Comparison of ENCODE assay signal across 8 mouse cellular contexts in the genomic region with DNA sequence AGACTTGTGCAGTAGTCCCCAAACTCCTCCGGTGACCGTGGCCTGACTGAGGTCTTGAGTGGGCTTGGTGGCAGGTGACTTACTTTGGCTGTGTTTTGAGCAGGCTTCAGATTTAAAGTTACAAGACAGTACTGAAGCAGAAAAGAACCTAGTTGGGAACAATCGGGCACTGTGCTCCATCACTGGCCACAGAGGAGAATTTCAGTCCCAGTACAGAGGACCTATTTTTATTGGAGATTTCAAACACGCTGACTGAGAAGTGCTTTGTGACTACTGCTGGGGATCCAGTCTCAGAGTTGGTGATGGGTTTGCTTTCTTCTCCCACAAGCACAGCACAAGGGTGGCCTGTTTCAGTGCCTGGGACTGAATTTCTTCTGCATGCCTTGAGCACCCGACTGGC. TPM values are rescaled to one million over a fixed set of nuclear protein-coding genes. Genes with fewer than 3 reads are reported as not detected.
A peak's percentile ranks its signal among the peaks of the same experiment; 100 is the strongest.
DNase-seq lines count a peak whose midpoint lies in the region; ATAC-seq and TF ChIP-seq lines count a peak whose summit lies in the region.

No protein-coding gene starts in this region.

- H3K4me2 ChIP-seq in hindbrain, embryonic 15.5 days, result peak overlapping the region; percentile 69
- peak overlapping the region; percentile 59 for H3K4me2 ChIP-seq in midbrain, embryonic 16.5 days (ENCODE audit: low read length)
- no peak overlapping the region for H3K4me2 ChIP-seq in liver, embryonic 12.5 days

- H3K4me1 ChIP-seq in heart, embryonic 10.5 days, result no peaks in the 10 kb centered on the region
- no peaks in the 10 kb centered on the region for H3K4me1 ChIP-seq in heart, adult 2 months (ENCODE audit: control insufficient read depth, insufficient read depth, low read length)
- no peaks in the 10 kb centered on the region; the same call in 1 of the 2 replicates for H3K4me1 ChIP-seq in cortical plate, adult 2 months (ENCODE audit: control insufficient read depth, insufficient read depth, low read length)
- H3K4me1 ChIP-seq in hindbrain, embryonic 15.5 days (replicated peaks), result peaks cover 7% of the 10 kb centered on the region
- H3K4me1 ChIP-seq in midbrain, embryonic 16.5 days (ENCODE audit: control insufficient read depth, insufficient read depth, low read length), result peaks cover 6% of the 10 kb centered on the region
- no peaks in the 10 kb centered on the region for H3K4me1 ChIP-seq in liver, embryonic 12.5 days

- H3K4me3 ChIP-seq in heart, embryonic 10.5 days, result peak overlapping the region; percentile 58
- H3K4me3 ChIP-seq in heart, adult 2 months, result no peak overlapping the region
- peak overlapping the region; percentile 75 for H3K4me3 ChIP-seq in cortical plate, adult 2 months (ENCODE audit: insufficient read depth, low read length)
- peak overlapping the region; percentile 52 for H3K4me3 ChIP-seq in hindbrain, embryonic 15.5 days
- H3K4me3 ChIP-seq in midbrain, embryonic 16.5 days (ENCODE audit: low read depth, low read length), result peak overlapping the region; percentile 51
- no peak overlapping the region for H3K4me3 ChIP-seq in liver, embryonic 12.5 days

- no peak overlapping the region for H3K27ac ChIP-seq in heart, embryonic 10.5 days
- no peak overlapping the region for H3K27ac ChIP-seq in heart, adult 2 months
- H3K27ac ChIP-seq in cortical plate, adult 2 months (ENCODE audit: insufficient read depth, low read length), result peak overlapping the region; percentile 54
- peak overlapping the region; percentile 78 for H3K27ac ChIP-seq in hindbrain, embryonic 15.5 days (replicated peaks)
- peak overlapping the region; percentile 79 for H3K27ac ChIP-seq in midbrain, embryonic 16.5 days (ENCODE audit: low read length)
- H3K27ac ChIP-seq in liver, embryonic 12.5 days, result no peak overlapping the region

- H3K9ac ChIP-seq in heart, adult 2 months (ENCODE audit: low read depth, low read length), result no peak overlapping the region
- peak overlapping the region; percentile 67 for H3K9ac ChIP-seq in hindbrain, embryonic 15.5 days
- peak overlapping the region; percentile 84 for H3K9ac ChIP-seq in midbrain, embryonic 16.5 days (ENCODE audit: low read depth, low read length)
- H3K9ac ChIP-seq in liver, embryonic 12.5 days, result no peak overlapping the region

- DNase-seq in heart, embryonic 10.5 days (ENCODE audit: low spot score), result no peak
- no peak for DNase-seq in heart, adult 2 months
- no peak for DNase-seq in spleen, postnatal 36 days (ENCODE audit: low spot score in 2 of 2)

- TF ChIP-seq POLR2A in heart, adult 2 months (IDR thresholded peaks at IDR 0.05; ENCODE audit: insufficient read depth, low read depth, low read length), result no peak
- no peak for TF ChIP-seq POLR2A in cortical plate, adult 2 months (IDR thresholded peaks at IDR 0.05; ENCODE audit: extremely low read depth, insufficient read depth, low read length)

- H3K36me3 ChIP-seq in heart, embryonic 10.5 days, result no peaks in the 10 kb centered on the region
- no peaks in the 10 kb centered on the region for H3K36me3 ChIP-seq in heart, adult 2 months (ENCODE audit: control insufficient read depth, insufficient read depth, low read length)
- no peaks in the 10 kb centered on the region for H3K36me3 ChIP-seq in hindbrain, embryonic 15.5 days
- H3K36me3 ChIP-seq in midbrain, embryonic 16.5 days (ENCODE audit: control insufficient read depth, insufficient read depth, low read length), result no peaks in the 10 kb centered on the region
- no peaks in the 10 kb centered on the region for H3K36me3 ChIP-seq in liver, embryonic 12.5 days

- TF ChIP-seq CTCF in heart, adult 2 months (IDR thresholded peaks at IDR 0.05), result no peak
- TF ChIP-seq CTCF in cortical plate, adult 2 months (IDR thresholded peaks at IDR 0.05; ENCODE audit: extremely low read depth, insufficient read depth, low read length), result no peak

- intact Hi-C loops in heart, adult 2 months (cut with DNase I), result no loop called here

- peak; percentile 31; the same call in 1 of the 2 replicates for ATAC-seq in hindbrain, embryonic 15.5 days (ENCODE audit: low FRiP score, low read depth)
- ATAC-seq in midbrain, embryonic 16.5 days, result peak; percentile 36; the same call in 1 of the 2 replicates
- ATAC-seq in CD4-positive, CD25-positive, alpha-beta regulatory T cell, adult 4 months, result no peak
- no peak for ATAC-seq in liver, embryonic 12.5 days

- no peak for TF ChIP-seq EP300 in heart, adult 2 months (IDR thresholded peaks at IDR 0.05; ENCODE audit: insufficient read depth, low read depth, low read length)

- no peaks in the 10 kb centered on the region for H3K79me2 ChIP-seq in heart, adult 2 months (replicated peaks; ENCODE audit: control insufficient read depth, insufficient read depth, low read length)

- no peaks in the 10 kb centered on the region for H3K9me3 ChIP-seq in heart, embryonic 10.5 days
- H3K9me3 ChIP-seq in hindbrain, embryonic 15.5 days, result no peaks in the 10 kb centered on the region
- no peaks in the 10 kb centered on the region for H3K9me3 ChIP-seq in midbrain, embryonic 16.5 days (replicated peaks; ENCODE audit: control insufficient read depth, low read length, poor library complexity, severe bottlenecking)
- H3K9me3 ChIP-seq in liver, embryonic 12.5 days (replicated peaks), result no peaks in the 10 kb centered on the region

- 65% methylated on average over 5 of the region's 5 CpGs for WGBS in heart, embryonic 10.5 days
- 62% methylated on average over 5 of the region's 5 CpGs for WGBS in heart, adult 2 months
- WGBS in hindbrain, embryonic 15.5 days, result 48% methylated on average over 5 of the region's 5 CpGs
- WGBS in midbrain, embryonic 16.5 days, result 27% methylated on average over 5 of the region's 5 CpGs
- WGBS in liver, embryonic 12.5 days (ENCODE audit: insufficient replicate concordance), result 62% methylated on average over 5 of the region's 5 CpGs

- peaks cover 18% of the 10 kb centered on the region for H3K27me3 ChIP-seq in heart, embryonic 10.5 days (ENCODE audit: insufficient read depth, poor library complexity, severe bottlenecking)
- H3K27me3 ChIP-seq in heart, adult 2 months (ENCODE audit: control insufficient read depth, insufficient read depth, low read length), result peaks cover 1% of the 10 kb centered on the region; the same call in 1 of the 2 replicates
- no peaks in the 10 kb centered on the region for H3K27me3 ChIP-seq in hindbrain, embryonic 15.5 days
- no peaks in the 10 kb centered on the region for H3K27me3 ChIP-seq in midbrain, embryonic 16.5 days (ENCODE audit: control insufficient read depth, insufficient read depth, low read depth, low read length)
- H3K27me3 ChIP-seq in liver, embryonic 12.5 days (replicated peaks), result peaks cover 15% of the 10 kb centered on the region

RNA-seq across cellular contexts. Expression of gene Luzp2, which starts 1.1 kb away (rescaled TPM):
- 0.41 TPM in 2 replicates for polyA plus RNA-seq in heart, embryonic 10.5 days (2016; fragmentation: Nextera tagmentation; extraction: Ambion mirVana)
- total RNA-seq in heart, adult 2 months (2021), result under 1 TPM; 0.09 to 0.13 TPM
- polyA plus RNA-seq in heart, adult 2 months (2012; rRNA removed), result 0.04 TPM in 1 of 2 replicates, not detected in the other
- 59.8 and 64.3 TPM in 2 replicates for polyA plus RNA-seq in cortical plate, adult 2 months (2012; rRNA removed)
- polyA plus RNA-seq in hindbrain, embryonic 15.5 days (2015; fragmentation: Nextera tagmentation; extraction: Ambion mirVana), result 56.7 and 60.2 TPM in 2 replicates
- polyA plus RNA-seq in midbrain, embryonic 16.5 days (2015; fragmentation: Nextera tagmentation; extraction: Ambion mirVana), result 52.2 and 83.3 TPM in 2 replicates
- polyA plus RNA-seq in CD4-positive, CD25-positive, alpha-beta regulatory T cell, adult 4 months (2017; shearing (Covaris generic)), result under 1 TPM in 1 of 2 experiments, not detected in 1; 0.12 TPM
- polyA plus RNA-seq in liver, embryonic 12.5 days (2016; fragmentation: Nextera tagmentation; extraction: Ambion mirVana), result 0.02 TPM in 1 of 2 replicates, not detected in the other

Comparison
In these comparisons a context has a peak if more than half of its experiments do, and no peak if none do; other contexts are left out.
1. H3K4me3 ChIP-seq: peak in heart, embryonic 10.5 days (single experiment), cortical plate, adult 2 months (single experiment), hindbrain, embryonic 15.5 days (single experiment) and midbrain, embryonic 16.5 days (single experiment); none in heart, adult 2 months (single experiment) and liver, embryonic 12.5 days (single experiment).
2. H3K27ac ChIP-seq: peak in cortical plate, adult 2 months (single experiment), hindbrain, embryonic 15.5 days (single experiment) and midbrain, embryonic 16.5 days (single experiment); none in heart, embryonic 10.5 days (single experiment), heart, adult 2 months (single experiment) and liver, embryonic 12.5 days (single experiment).
3. H3K9ac ChIP-seq: peak in hindbrain, embryonic 15.5 days (single experiment) and midbrain, embryonic 16.5 days (single experiment); none in heart, adult 2 months (single experiment) and liver, embryonic 12.5 days (single experiment).
4. ATAC-seq: peak in hindbrain, embryonic 15.5 days (single experiment) and midbrain, embryonic 16.5 days (single experiment); none in CD4-positive, CD25-positive, alpha-beta regulatory T cell, adult 4 months (single experiment) and liver, embryonic 12.5 days (single experiment).
5. RNA of gene Luzp2, which starts 1.1 kb away (polyA plus RNA-seq): 52.2 to 83.3 TPM in midbrain, embryonic 16.5 days, 59.8 to 64.3 TPM in cortical plate, adult 2 months and 56.7 to 60.2 TPM in hindbrain, embryonic 15.5 days; 0.41 TPM in heart, embryonic 10.5 days, 0.12 TPM in CD4-positive, CD25-positive, alpha-beta regulatory T cell, adult 4 months, 0.04 TPM in heart, adult 2 months and 0.02 TPM in liver, embryonic 12.5 days; every median in the first group is over 10 times any median in the second.